Mouse (Mus musculus) lung, embryonic 15.5 days (tissue): Measurements from ENCODE around the gene Srsf10. TPM values are rescaled to one million over a fixed set of nuclear protein-coding genes. Genes with fewer than 3 reads are reported as not detected.

Experiments used
- ATAC-seq: fragments of 200-750 bp; cut with Nextera tagmentation; 2 replicates; pipeline ENCODE4 v1.8.0; 2017; ENCODE audit warnings: moderate number of reproducible peaks, borderline replicate concordance; ENCODE audit not compliant: low FRiP score, low TSS enrichment; ENCODE audit errors: extremely low read depth
- H3K27ac ChIP-seq: fragments of 300-500 bp; sonication (generic); 2 replicates; pipeline ENCODE4 v1.5.1; 2015; ENCODE audit warnings: moderate library complexity, mild to moderate bottlenecking, inconsistent platforms
- H3K27me3 ChIP-seq: fragments of 300-500 bp; sonication (generic); 2 replicates; pipeline ENCODE4 v1.6.1; 2015; ENCODE audit warnings: inconsistent platforms
- H3K36me3 ChIP-seq: fragments of 300-500 bp; sonication (generic); 2 replicates; pipeline ENCODE4 v1.6.1; 2015; ENCODE audit warnings: inconsistent platforms
- H3K4me1 ChIP-seq: fragments of 300-500 bp; sonication (generic); 2 replicates; pipeline ENCODE4 v1.6.1; 2015; ENCODE audit warnings: inconsistent platforms
- H3K4me2 ChIP-seq: fragments of 300-500 bp; sonication (generic); 2 replicates; pipeline ENCODE4 v1.6.1; 2015; ENCODE audit warnings: inconsistent platforms, mild to moderate bottlenecking, moderate library complexity
- H3K4me3 ChIP-seq: fragments of 300-500 bp; sonication (generic); 2 replicates; pipeline ENCODE4 v1.5.1; 2015; ENCODE audit warnings: mild to moderate bottlenecking, inconsistent platforms
- H3K9ac ChIP-seq: fragments of 300-500 bp; sonication (generic); 2 replicates; pipeline ENCODE4 v1.6.1; 2015; ENCODE audit warnings: inconsistent platforms
- H3K9me3 ChIP-seq: fragments of 300-500 bp; sonication (generic); 2 replicates; pipeline ENCODE4 v1.6.1; 2016; ENCODE audit warnings: inconsistent platforms
- WGBS: fragments of 180-500 bp; shearing (Covaris S2); methylation state at CpG from one replicate; pipeline ENCODE4 v1.1.7; 2015; 5-methylcytosine and 5-hydroxymethylcytosine counted together
- polyA plus RNA-seq: library from polyadenylated mRNA; unstranded; fragments of >200 nt; fragmentation: Nextera tagmentation; extraction: Ambion mirVana; gene quantifications from 2 replicates; pipeline ENCODE4 v1.2.1, GENCODE M21; 2015

Srsf10 gene
- polyA plus RNA-seq, 1 experiment from 2014 or later: 267 TPM

GRCm38 (mm10) chr4:135857597-135858186, 2.1 kb downstream of the Srsf10 start:
- 3% methylated on average over 7 of the region's 7 CpGs for WGBS
- Histone ChIP-seq H3K36me3 (peaks cover 11% of the 10 kb centered on the region; the same call in 1 of the 2 replicates), H3K9me3 (no peaks in the 10 kb centered on the region), H3K4me3 (peak overlapping the region; percentile 60), H3K9ac (peak overlapping the region; percentile 84), H3K4me1 (peaks cover 48% of the 10 kb centered on the region), H3K27me3 (no peaks in the 10 kb centered on the region), H3K4me2 (peak overlapping the region; percentile 66), H3K27ac (peak overlapping the region; percentile 10; the same call in 1 of the 2 replicates)
- ATAC-seq: no peak

GRCm38 (mm10) chr4:135868996-135869395, 13.4 kb downstream of the Srsf10 start:
- WGBS: 45% methylated on average over 2 of the region's 2 CpGs
- peaks cover 24% of the 10 kb centered on the region for H3K36me3 ChIP-seq
- no peak for ATAC-seq

GRCm38 (mm10) chr4:135870227-135871023, 14.9 kb downstream of the Srsf10 start:
- peak overlapping the region; percentile 12 for H3K4me3 ChIP-seq

More at GRCm38 (mm10) chr4:135868996-135869395, 13.4 kb downstream of the Srsf10 start:
- H3K27me3 ChIP-seq: no peaks in the 10 kb centered on the region
- H3K27ac ChIP-seq: peak overlapping the region; percentile 31; the same call in 1 of the 2 replicates
- no peak overlapping the region for H3K4me2 ChIP-seq
- H3K4me1 ChIP-seq: peaks cover 24% of the 10 kb centered on the region
- H3K4me3 ChIP-seq: no peak overlapping the region
- H3K9ac ChIP-seq: no peak overlapping the region
- H3K9me3 ChIP-seq: no peaks in the 10 kb centered on the region

GRCm38 (mm10) chr4:135872015-135872414, 16.5 kb downstream of the Srsf10 start:
- peaks cover 16% of the 10 kb centered on the region for H3K36me3 ChIP-seq
- H3K4me2 ChIP-seq: peak overlapping the region; percentile 80
- peaks cover 54% of the 10 kb centered on the region for H3K4me1 ChIP-seq
- peak overlapping the region; percentile 99; the same call in 1 of the 2 replicates for H3K27ac ChIP-seq
- H3K27me3 ChIP-seq: no peaks in the 10 kb centered on the region
- no peak for ATAC-seq
- H3K9ac ChIP-seq: peak overlapping the region; percentile 85
- H3K4me3 ChIP-seq: peak overlapping the region; percentile 69
- H3K9me3 ChIP-seq: no peaks in the 10 kb centered on the region
- 18% methylated on average over 3 of the region's 3 CpGs for WGBS

More at GRCm38 (mm10) chr4:135870227-135871023, 14.9 kb downstream of the Srsf10 start:
- Histone ChIP-seq H3K4me1 (peaks cover 38% of the 10 kb centered on the region), H3K9ac (0 out of 2 replicates have a peak overlapping the region, but pooled peaks have one; percentile 19), H3K27me3 (no peaks in the 10 kb centered on the region), H3K4me2 (peak overlapping the region; percentile 80), H3K36me3 (peaks cover 24% of the 10 kb centered on the region), H3K9me3 (no peaks in the 10 kb centered on the region), H3K27ac (no peak overlapping the region)
- 26% methylated on average over 2 of the region's 2 CpGs for WGBS
- ATAC-seq: no peak

DNA sequence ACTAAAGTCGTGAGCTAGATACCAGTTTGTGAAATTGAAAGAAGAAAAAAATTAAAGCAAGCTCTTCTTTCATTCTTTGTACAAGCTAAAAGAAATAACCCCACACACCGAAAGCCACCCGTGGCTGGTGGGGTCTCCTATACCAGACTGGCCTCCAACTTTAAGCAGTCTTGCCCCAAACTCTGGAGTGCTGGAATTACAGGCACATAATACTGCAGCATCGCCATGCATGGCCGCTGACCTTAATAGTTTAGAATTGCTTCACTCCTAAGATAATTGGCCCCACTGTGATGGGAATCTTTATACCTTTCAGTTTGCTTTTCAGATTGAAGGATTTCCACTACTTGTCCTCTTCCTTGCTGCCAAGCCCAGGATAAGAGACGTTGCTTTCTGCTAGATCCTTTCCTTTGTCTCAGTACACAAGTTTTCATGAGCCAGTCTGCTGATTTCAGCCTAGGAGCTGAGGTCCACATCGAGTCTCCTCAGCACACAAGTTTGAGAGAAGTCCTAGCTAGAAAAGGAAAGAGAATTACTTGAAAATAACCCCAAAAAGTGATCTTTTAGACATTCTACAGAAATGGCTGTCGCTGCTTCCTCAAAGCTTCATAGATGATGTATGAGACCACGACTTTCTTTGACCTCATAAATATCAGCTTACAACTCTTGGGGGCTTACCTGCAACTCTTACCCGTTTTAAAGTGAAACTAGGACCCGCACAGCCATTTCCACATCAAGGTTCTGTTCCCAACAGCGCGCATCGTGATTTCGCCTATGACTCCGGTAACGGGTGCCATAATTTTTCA, 17.2 kb downstream of the Srsf10 start:
- H3K27ac ChIP-seq: peak overlapping the region; percentile 99
- no peaks in the 10 kb centered on the region for H3K9me3 ChIP-seq
- WGBS: 4% methylated on average over 17 of the region's 17 CpGs
- no peaks in the 10 kb centered on the region for H3K27me3 ChIP-seq
- peaks cover 56% of the 10 kb centered on the region for H3K4me1 ChIP-seq
- H3K36me3 ChIP-seq: peaks cover 16% of the 10 kb centered on the region
- H3K9ac ChIP-seq: peak overlapping the region; percentile 85
- peak overlapping the region; percentile 69 for H3K4me3 ChIP-seq
- H3K4me2 ChIP-seq: peak overlapping the region; percentile 80
- ATAC-seq: no peak

- ATAC-seq: peak; percentile 95
- under 1% methylated on average over 60 of the region's 60 CpGs for WGBS
- Histone ChIP-seq H3K27ac (peak within 1 kb of the TSS; percentile 99), H3K4me3 (peak within 1 kb of the TSS; percentile 69), H3K9me3 (no peaks in the 10 kb centered on the region), H3K36me3 (peaks cover 16% of the 10 kb centered on the region), H3K27me3 (no peaks in the 10 kb centered on the region), H3K4me1 (peaks cover 56% of the 10 kb centered on the region), H3K4me2 (peak within 1 kb of the TSS; percentile 80), H3K9ac (peak within 1 kb of the TSS; percentile 85)
Observed at GRCm38 (mm10) chr4:135873526-135874202, 18.1 kb downstream of the Srsf10 start, which contains the start of gene Pnrc2. Gene Pnrc2, minus strand, starts transcription at chr4:135873850.

- Histone ChIP-seq H3K9ac (peak overlapping the region; percentile 68; the same call in 1 of the 2 replicates), H3K4me3 (no peak overlapping the region), H3K36me3 (peaks cover 13% of the 10 kb centered on the region), H3K9me3 (no peaks in the 10 kb centered on the region), H3K4me1 (peaks cover 48% of the 10 kb centered on the region), H3K27ac (peak overlapping the region; percentile 99), H3K27me3 (no peaks in the 10 kb centered on the region), H3K4me2 (peak overlapping the region; percentile 70)
- WGBS: 73% methylated on average over 10 of the region's 10 CpGs
- no peak for ATAC-seq
Observed at GRCm38 (mm10) chr4:135874564-135875535, 19.3 kb downstream of the Srsf10 start.

GRCm38 (mm10) chr4:135875546-135875945, 20.0 kb downstream of the Srsf10 start:
- ATAC-seq: no peak
- H3K4me3 ChIP-seq: no peak overlapping the region
- H3K27ac ChIP-seq: peak overlapping the region; percentile 99
- H3K9me3 ChIP-seq: no peaks in the 10 kb centered on the region
- no peaks in the 10 kb centered on the region for H3K27me3 ChIP-seq
- peaks cover 11% of the 10 kb centered on the region for H3K36me3 ChIP-seq
- 27% methylated on average over 7 of the region's 7 CpGs for WGBS
- peaks cover 45% of the 10 kb centered on the region for H3K4me1 ChIP-seq
- peak overlapping the region; percentile 20; the same call in 1 of the 2 replicates for H3K9ac ChIP-seq
- H3K4me2 ChIP-seq: peak overlapping the region; percentile 56

- no peak for ATAC-seq
- Histone ChIP-seq H3K9me3 (no peaks in the 10 kb centered on the region), H3K27me3 (no peaks in the 10 kb centered on the region), H3K27ac (peak overlapping the region; percentile 99), H3K9ac (peak overlapping the region; percentile 20; the same call in 1 of the 2 replicates), H3K4me2 (peak overlapping the region; percentile 56), H3K4me3 (peak overlapping the region; percentile 23; the same call in 1 of the 2 replicates), H3K4me1 (peaks cover 43% of the 10 kb centered on the region), H3K36me3 (peaks cover 9% of the 10 kb centered on the region)
- 3% methylated on average over 9 of the region's 9 CpGs for WGBS
Observed at GRCm38 (mm10) chr4:135875991-135876582, 20.5 kb downstream of the Srsf10 start.

DNA sequence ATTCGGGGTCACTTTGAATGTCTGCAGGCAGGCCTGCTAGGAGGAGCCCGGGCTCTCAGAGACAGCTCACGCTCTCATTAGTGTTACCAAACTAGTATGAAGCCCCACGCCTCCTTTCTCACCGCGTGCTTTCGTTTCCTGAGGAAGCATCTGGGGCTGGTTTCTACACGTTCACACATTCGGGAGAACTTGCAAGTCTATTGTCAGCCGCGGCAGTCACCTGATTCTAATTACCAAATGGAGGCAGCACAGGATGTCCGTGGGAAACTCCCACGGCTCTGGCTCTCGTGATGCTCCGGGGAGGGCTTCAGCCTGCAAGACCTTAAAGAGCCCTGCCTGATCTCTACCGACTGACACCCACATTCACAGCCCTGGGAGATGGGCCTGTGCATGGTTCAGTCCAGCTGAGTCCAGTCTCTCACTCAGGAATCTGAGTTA, 21.1 kb downstream of the Srsf10 start:
- no peak for ATAC-seq
- Histone ChIP-seq H3K4me3 (peak overlapping the region; percentile 23), H3K27me3 (no peaks in the 10 kb centered on the region), H3K4me1 (peaks cover 40% of the 10 kb centered on the region), H3K9ac (peak overlapping the region; percentile 20; the same call in 1 of the 2 replicates), H3K27ac (peak overlapping the region; percentile 99), H3K4me2 (peak overlapping the region; percentile 56), H3K9me3 (no peaks in the 10 kb centered on the region), H3K36me3 (peaks cover 7% of the 10 kb centered on the region; the same call in 1 of the 2 replicates)
- WGBS: under 1% methylated on average over 16 of the region's 16 CpGs
